Mouse (Mus musculus): ENCODE measurements at regions not wholly inside any gene's neighbourhood (a gene's known extent, or its start where the extent isn't known, plus 50 kb on each side); places are given as distances from the start of the nearest gene placed in this dataset.
"Not testable (repeated sequence)": the region's sequence is repeated elsewhere in the genome, so short reads cannot be mapped to it uniquely, and the experiment has no call there.

DNA sequence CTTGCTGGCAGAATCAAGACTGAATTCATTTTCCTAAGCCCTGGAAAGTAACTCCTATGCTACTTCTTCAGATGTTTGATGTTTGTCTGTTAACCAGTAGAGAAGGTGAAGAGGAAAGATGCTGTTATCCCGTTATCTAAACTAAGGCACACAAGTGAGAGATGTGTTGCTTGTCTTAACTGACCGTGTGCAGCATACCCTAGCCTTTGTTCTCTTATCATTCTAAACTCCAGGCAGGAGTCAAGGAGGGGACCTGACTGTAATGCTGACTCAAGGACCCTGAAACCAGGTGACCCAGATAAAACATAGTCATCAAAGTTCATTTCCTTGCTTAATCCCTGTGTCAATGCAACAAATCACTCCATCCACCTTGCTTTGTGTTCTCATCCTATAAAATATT, 136.7 kb downstream of the Car2 start:
- no peak for DNase-seq

DNA sequence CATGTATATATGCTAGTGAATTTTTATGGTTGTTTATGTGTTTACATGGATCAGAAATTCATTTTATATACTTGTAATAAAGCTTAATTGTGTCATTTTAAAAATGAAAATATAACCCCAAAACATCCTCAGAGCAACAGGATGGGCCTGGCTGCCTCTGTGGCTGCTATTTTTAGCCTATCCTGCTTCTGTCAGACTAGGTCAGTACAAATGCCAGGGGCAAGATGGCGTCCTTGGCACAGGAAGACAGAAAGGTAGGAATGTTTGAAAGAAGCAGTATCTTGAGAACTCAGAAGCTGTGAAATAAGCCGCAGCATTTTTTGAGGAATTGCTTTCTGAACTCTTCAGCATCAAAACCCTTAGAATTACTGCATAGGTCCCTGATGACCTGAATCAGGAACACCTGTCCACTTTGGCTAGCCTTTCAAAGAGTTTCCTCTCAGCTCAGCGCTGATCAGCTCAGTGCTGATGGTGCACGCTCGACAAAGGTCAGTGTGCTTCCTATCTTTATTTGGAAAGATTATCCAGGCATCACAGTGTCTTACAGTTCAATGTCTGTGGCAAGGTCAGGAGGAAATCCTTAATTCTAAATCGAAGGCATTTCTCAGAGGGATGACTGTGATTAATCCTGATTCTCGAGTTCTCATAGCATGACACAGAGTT, 154.9 kb downstream of the Car2 start:
- DNase-seq = peak; percentile 6 to 10

DNA sequence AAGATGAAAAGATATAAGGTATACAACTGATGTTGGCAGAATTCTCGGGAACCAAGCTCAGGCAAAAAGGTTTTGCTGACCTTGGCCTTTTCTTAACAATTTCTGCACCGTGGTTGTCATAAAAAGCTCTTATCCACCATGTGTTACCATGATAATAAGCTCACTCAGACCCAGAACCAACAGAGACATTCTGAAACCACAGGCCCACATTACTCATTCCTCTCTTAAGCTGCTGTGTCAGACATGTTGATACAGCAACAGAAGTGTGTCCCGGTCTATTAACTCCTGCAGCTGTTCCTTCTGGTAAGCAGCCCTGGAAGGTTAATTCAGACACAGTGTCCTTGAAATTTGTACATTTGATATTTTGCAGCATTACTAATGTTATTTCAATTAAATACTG, 167.9 kb downstream of the Car2 start:
- peak in 1 of 2 experiments; percentile 10 for DNase-seq

DNA sequence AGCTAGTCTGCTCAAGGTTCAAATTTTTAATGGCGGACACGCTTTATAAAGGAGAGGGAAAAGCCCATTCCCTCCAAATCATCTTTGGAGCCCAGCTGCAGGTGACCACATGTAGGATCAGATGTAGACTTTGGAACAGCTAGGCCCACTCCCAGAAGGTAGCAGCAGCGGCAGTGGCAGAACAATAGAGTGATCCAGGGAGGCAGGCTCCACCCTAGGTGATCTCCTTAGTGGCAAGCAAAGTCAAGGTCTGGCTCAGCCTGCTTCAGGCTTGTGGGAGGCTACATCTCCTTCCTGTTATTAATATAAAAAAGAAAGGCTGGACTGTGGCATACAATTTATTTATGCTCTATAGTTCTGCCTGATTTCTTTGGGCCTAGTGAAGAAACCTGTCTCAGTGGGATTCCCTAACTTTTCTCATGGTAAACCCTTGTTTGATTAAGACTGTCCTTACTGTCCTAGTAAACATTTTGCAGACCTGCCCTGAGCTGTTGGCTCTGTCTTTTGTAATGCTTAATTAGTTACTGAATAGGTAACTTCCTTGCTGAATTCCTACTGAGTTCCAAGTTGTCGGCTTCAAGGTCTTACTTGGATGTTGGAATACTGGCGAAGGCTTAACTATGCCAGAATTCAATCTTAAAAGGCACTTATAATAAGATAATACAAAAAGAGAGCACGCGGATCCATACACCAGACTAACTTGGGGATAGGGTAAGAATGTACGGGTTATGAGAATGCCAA, 169.6 kb downstream of the Car2 start:
- DNase-seq = not testable (repeated sequence)

DNA sequence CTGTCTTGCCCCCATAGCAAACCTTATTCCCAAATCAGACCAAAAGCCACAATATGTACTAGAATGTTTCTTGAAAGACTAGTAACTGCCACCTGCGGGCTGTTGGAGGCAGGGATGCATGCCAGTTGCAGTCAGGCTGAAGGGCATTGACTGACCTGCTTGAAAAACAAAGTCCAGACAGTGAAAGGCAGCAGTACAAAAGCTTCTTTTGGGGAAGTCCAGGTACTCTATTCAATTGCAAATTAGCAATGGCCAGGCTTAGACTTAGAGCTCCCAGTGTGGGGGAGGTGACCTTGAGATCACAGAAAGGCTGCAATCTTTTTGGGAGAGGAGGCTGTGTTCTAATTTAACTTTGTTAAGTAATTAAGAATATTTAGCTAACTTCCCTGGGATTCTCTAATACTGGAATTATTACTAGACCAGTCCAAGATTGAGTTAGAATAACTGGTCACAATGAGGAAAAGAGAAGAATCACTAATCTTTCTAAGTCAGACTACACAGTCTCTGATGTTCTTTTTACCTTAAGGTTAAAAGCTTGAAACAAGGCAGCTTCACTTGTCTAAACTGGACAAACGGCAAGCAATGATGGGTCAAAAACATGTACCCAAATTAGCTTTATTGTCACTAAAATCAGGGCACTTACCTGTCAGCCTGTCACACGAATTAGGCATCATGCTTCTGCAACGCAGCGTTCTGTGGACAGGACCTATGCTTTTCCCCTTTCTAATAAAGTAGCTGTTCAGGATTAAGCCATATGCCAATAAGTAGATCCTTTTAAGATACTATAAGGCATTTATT, 170.9 kb downstream of the Car2 start:
- DNase-seq = peak; percentile 31 to 47

DNA sequence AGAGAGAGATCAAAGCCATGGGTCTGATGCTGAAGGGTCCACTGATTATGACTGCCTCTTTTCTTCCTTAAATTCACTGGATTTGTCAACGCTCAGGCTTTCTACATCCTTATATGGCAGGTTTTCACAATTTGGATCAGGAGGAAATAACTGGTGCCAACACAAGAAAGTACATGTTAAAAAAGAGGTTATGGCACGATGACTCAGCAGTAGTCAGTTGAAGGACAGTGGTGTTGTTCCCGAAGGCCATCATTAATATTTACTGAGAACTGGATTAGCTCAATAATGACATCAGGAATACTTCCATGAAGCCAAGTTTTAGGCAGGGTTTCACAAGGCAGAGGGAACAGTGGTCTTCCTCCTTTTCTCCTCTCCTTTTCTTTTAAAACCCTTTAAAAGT, 179.6 kb downstream of the Car2 start:
- DNase-seq = no peak

DNA sequence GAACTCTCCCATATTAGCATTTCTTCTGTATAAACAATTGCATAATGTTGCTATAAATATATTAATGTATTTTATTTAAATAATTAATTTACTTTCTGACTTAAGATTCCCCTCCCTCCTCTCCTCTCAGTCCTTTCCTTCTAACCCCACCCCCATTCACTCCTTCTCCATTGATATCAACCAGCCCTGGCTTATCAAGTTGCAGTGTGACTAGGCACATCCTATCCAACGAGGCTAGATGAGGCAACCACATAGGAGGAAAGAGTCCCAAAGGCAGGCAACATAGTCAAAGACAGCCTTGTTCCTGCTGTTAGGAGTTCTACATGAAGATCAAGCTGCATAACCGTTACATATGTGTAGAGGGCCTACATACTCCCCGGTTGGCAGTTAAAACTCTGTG, 182.2 kb downstream of the Car2 start:
- no peak for DNase-seq

DNA sequence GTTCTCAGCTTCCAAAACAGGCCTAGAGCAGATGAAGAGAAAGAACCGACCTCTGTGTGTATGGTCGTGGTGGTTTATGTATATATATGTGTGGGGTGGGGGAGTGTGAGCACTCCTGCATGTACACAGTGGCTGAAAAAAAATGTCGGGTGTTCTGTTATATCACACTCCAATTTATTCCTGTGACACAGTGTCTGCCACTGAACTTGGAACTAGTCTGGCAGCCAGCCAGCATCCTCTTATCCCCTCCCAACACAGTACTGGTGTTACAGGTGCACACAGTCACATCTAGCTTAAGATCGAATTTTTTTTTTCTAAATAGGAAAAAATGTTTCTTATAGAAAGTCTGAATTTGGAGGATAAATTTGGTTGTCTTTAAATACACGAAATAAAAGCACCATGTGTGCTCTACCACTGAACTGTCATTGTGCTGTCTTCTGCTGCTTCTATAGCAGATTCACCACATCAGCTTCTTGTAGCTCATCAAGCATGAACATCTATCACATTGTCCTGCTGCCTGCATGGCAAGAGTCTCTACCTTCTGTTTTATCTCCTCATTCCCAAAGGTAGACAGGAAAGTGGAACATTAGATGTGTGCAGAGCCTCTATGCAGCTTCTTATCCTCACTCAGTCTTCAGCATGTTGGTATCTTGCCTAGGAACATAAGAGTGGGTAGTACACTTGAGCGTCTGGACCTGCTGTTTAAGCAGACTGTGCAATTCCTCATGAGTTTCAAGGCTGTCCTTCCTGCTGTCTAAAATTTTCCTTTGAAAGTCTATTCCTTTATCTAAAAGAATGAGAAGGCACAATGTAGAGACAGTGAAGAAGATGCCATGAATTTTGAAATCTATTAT, 185.2 kb downstream of the Car2 start:
- peak in 1 of 2 experiments; percentile 6 for DNase-seq

DNA sequence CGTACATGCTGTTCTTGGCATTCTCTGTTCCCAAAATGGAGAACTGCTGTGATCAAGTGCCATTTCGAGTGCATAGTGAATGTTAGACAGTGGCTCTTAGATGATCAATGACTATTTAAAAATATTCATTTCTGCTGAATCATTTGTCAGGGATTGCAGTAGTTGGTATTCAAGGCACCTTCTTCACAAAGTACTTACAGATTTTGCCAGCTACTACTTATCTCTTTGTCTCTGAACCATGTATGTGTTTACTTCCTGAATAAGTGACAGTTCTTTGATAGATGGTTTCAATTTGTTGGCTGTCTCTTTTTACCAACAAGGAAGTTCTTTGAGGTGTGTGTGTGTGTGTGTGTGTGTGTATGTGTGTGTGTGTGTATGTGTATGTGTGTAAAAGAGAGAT, 187.3 kb downstream of the Car2 start:
- no peak for DNase-seq

DNA sequence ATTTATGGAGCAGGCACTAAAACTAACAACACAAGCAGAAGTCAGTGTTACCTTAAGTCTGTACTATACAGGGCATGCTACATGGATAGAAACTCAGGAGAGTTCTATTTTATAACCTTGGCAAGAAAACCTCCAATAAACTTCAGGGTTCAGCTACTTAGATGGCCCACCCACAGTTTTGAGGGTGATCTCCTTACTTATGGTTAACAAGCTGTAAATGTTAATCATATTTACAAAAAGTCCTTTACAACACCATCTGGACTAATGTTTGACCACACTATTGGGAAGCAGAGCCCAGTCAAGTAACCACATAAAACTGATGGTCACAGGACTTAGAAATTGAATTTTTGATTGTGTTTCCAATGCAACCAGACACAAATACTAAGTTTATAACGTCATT, 187.8 kb downstream of the Car2 start:
- no peak for DNase-seq

DNA sequence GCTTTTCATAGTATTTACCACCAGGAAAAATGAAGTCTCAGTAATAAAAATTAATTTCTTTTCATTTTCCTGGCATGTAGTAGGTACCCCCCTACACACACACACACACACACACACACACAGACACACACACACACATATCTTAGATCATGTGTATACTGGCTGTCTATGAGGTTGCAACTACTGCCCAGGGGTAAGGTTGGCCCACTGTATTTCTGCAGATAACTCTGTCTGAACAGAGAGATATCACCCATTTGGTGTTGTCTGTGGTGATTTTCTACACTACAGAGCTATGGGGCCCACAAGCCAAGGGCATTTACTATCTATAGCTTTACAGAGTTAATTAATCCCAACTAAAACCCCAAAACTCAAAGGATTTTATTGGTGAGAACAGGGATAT, 188.9 kb downstream of the Car2 start:
- DNase-seq = no peak

DNA sequence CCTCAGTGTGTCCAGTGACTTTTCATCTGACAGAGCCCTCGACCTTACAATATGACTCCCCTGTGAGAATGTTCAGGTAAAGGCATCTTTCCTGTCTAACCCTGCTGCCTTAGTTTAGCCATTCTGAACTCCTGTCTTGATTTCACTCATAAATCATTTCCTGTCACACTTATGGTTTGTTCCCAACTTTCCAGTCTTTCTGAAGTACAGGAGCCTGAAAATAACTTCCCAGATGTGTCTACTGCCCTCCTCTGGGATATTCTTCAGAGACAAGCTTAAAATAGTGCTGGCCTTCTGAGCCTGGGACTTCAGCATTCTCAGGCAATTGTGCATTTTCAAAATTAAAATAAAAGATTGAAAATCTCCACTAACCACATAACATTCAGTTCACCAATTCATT, 204.1 kb downstream of the Car2 start:
- peak in 1 of 2 experiments; percentile 8 for DNase-seq

DNA sequence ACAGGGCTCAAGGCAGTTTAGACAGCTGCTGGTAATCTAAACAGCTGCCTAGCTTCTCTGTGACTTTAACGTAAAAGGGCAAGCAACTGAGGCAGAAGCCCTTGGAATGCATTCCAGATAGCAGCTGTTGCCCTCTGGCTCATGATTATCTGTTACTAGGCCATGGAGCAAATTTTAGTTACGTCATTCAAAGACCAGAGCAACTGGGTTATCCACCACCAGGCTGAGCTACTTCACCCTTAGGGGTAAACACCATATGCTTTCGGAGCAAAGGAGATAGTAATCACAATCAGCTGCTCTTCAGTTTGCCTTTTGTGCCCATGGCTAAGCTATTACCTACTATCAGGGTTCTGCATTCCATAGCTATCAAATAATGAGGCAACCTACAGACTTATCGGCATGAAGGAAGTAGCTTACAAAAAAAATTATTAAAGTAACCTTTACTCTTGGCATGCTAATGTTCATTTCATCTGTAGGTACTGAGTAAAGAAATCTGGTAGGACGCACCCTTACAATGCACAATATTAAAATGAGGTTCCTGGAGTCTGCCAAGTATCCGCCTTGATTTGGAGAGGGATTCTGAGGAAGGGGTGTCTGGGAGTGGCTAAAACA, 212.2 kb downstream of the Car2 start:
- no peak for DNase-seq

DNA sequence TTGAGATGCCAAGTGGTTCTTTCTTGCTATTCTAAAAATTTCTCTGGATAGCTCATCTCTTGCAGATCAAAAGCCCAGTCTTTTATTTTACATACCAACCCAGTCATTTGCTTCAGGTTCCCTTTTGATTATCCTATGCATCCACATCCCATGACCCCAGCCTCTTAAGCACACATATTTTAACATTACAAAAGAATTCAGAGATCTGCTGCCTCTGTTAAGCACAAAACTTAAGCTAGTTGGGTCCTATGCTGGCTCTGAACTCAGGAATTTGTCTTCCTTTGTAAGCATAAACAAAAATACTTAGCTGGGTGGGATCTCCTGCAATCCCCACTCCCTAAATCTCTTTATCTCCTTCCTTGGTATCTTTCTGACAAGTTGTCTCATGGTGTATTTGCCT, 212.9 kb downstream of the Car2 start:
- DNase-seq = no peak

DNA sequence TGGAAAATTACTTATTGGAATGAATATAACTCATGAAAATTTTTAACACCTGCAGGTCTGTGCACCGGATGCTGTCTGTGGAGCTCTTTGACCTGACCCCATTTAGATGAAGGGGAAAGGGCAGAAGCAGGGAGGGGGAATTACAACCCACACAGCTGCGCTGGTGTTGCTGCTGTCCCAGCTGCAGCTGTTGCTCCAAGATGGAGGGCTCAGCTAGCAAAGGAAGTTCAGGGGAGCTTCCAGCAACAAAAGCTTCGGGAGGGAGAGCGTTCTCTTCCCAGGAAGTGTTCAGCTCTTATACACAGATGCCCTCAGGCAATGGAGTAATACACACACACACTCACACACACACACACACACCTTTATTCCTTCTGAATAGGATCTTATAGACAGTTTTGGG, 219.6 kb downstream of the Car2 start:
- no peak for DNase-seq

DNA sequence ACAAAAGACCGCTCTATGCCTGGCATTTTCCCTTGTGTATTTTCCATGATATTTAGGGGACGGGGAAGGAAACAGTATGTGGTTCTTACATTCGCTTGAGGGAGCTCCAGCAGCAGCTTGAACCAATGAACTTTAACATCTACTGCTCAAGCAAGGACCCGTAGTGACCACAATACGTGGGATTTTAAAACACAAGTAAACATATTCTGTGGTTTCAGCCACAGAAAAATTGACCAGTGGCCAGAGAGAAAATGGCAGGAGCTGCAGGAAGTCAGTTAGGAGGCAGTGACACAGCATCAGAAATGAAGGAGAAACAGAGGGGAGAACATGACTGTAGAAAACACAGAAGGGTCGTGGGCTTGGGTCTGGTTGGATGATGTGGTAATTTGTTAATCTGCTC, 220.2 kb downstream of the Car2 start:
- DNase-seq = no peak

DNA sequence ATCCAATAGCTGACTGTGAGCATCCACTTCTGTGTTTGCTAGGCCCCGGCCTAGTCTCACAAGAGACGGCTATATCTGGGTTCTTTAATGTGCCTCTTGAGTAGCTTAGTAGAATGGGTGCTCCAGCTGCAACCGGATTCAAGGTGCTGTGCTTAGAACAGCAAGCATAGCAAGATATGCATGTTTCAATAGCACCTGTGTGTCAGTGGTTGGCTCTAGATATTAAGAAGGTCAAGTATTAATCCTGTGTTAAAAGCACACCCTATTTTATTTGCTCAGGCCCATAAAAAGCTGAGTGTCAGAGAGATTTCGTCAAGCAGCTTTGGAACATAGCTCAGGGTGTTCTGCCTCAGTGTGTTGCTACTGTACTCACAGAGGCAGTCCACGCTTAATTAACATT, 221.2 kb downstream of the Car2 start:
- no peak for DNase-seq

DNA sequence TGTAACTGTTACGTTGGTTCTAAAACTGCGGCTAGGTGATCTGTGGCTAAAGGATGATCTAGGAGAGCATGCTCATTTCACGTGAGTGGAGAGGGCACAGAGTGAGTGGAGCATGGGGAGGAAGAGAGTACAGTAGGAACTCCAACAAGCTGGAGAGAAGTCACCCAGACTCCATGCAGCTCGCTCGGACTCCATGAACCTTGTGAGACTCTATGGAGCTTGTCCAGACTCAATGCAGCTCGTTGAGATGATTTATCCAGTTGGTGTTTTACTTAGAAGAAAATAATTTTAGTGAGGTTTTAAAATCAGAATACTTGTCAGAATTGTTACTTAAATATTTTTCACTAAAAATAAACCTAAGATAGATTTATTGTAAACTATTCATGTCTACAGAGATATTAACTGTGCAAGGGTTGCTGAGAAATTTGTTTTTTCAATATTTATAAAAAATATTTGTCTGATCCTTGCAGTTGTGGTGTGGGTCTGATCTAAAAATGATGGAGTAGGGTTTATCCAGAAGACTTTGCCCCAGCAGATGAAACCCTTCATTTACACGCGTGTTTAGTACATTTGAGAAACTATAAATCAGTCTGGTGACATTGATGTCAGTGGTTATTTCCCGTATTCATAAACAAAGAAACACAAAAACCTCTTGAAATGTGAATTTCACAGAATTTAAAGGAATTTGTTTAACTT, 222.3 kb downstream of the Car2 start:
- no peak for DNase-seq

DNA sequence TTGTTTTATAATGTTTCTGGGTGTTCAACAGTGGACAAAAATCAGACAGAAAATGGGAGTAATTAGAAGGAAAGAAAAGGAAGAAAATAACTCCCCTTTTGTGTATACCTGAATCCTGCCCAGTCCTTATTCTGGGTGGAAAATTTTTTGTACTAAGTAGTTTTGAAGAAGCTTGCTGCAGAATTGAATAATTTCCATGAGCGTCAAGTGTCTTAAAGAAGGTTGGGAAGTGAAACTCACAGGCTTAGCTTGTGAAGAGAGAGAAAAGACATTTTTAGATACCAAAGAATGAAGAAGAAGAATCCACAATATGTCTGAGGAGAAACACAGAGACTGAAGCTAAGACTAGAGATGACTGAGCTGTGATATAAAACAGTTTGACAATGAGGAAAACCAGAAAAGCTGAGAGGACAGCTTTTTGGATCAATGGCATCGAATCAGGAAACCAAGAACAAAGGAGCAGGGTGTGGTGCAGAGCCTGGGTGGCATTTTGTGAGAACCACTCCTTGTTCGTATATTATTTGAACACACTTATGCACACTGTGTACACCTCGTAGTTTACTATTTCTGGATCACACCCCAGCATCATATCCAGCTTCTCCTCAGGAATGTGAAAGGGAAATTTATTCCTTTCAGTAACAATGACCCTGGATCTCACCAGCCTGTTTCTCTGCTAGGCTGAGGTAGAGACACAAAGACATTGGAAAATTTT, 221.9 kb downstream of the Gm9733 start:
- no peak for DNase-seq

DNA sequence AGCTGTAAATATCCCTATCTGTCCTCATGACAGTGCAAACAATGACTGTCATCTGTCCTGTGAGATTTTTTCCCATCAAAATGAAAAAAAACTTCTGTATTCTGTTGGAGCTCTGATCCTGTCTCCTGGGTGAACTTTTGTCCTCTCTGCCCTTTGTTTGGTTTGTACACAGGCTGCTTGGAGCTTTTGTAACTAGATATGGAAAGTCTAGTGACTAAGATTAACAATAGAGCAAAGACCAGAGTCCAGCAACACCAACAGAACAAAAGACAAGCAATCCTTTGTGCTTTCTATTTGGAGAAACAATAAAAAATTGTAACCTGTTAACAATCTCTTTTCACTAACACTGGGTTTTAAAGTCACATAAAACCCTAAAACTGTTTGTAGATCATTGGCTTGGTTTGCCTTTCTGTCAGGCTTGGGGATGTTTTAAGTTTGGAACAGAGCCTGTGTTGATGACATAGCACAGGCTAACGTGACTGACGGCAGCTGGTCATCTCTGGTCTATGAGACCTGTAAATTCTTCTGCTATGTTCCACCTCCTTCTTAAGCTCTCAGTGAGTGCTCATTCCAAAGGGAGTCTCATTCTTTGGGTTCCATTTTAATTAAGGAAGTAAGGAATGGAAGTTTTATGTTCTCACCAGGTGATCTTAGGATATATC, 219.8 kb downstream of the Gm9733 start:
- DNase-seq = no peak

Measured in kidney, postnatal 36 days (tissue).